Mouse (Mus musculus) megakaryocyte, embryonic 14.5 days (primary cell): ENCODE measurements around the gene Fam168a.

ENCODE experiments used
- FLI1 ChIP-seq: IDR thresholded peaks from 2 replicates; pipeline ENCODE4 v1.6.1; 2012; ENCODE audit warnings: low read length, inconsistent platforms, mixed read lengths
- GATA1 ChIP-seq: IDR thresholded peaks from 3 replicates; pipeline ENCODE4 v1.6.1; 2012; ENCODE audit warnings: mixed read lengths, low read length, inconsistent platforms, borderline replicate concordance

- TF ChIP-seq FLI1 (no peak), GATA1 (no peak)
Measured at GRCm38 (mm10) chr7:100876771-100877170, 170.3 kb downstream of the Fam168a start.
